Mouse (Mus musculus) frontal cortex, adult 2 months (tissue): ENCODE measurements around the gene Usp33. TPM values are rescaled to one million over a fixed set of nuclear protein-coding genes. Genes with fewer than 3 reads are reported as not detected.
"Not testable (repeated sequence)": the region's sequence is repeated elsewhere in the genome, so short reads cannot be mapped to it uniquely, and the experiment has no call there.

ENCODE experiments used
- DNase-seq, 2 experiments: peaks; one replicate each; pipeline ENCODE4 v3.0.0; 2022; ENCODE audit warnings: low spot score in 1 of 2; ENCODE audit errors: extremely low spot score in 1 of 2
- polyA plus RNA-seq: library from polyadenylated mRNA; depleted of rRNA; stranded (reverse); fragments of >200 nt; gene quantifications from 2 replicates; pipeline ENCODE4 v1.2.3, GENCODE M21; 2012; rRNA removed

Usp33 gene
- 89.1 and 99.5 TPM in 2 replicates for polyA plus RNA-seq

GRCm38 (mm10) chr3:152345732-152346632, at the start of gene Usp33:
Gene Usp33, plus strand, starts transcription at chr3:152346478.
- peak; percentile 87 to 92 for DNase-seq

GRCm38 (mm10) chr3:152300376-152301337, 45.6 kb upstream of the Usp33 start:
- DNase-seq, result no peak

GRCm38 (mm10) chr3:152302991-152303390, 43.3 kb upstream of the Usp33 start:
- no peak for DNase-seq

GRCm38 (mm10) chr3:152304093-152304815, 42.0 kb upstream of the Usp33 start:
- DNase-seq, result peak; percentile 33 to 42

GRCm38 (mm10) chr3:152305080-152305479, 41.2 kb upstream of the Usp33 start:
- no peak for DNase-seq

GRCm38 (mm10) chr3:152305971-152306370, 40.3 kb upstream of the Usp33 start:
- no peak for DNase-seq

GRCm38 (mm10) chr3:152308485-152309249, 37.6 kb upstream of the Usp33 start:
- DNase-seq, result no peak

GRCm38 (mm10) chr3:152309250-152309645, 37.0 kb upstream of the Usp33 start:
- no peak for DNase-seq

GRCm38 (mm10) chr3:152314666-152315065, 31.6 kb upstream of the Usp33 start:
- not testable (repeated sequence) for DNase-seq

GRCm38 (mm10) chr3:152315613-152316012, 30.7 kb upstream of the Usp33 start:
- peak; percentile 41 to 81 for DNase-seq

- not testable (repeated sequence) for DNase-seq
These were observed 29.7 kb upstream of the Usp33 start for GRCm38 (mm10) chr3:152316447-152317173.

GRCm38 (mm10) chr3:152320972-152321645, 25.2 kb upstream of the Usp33 start:
- DNase-seq, result no peak

GRCm38 (mm10) chr3:152321765-152322547, 24.3 kb upstream of the Usp33 start:
- DNase-seq, result no peak

GRCm38 (mm10) chr3:152332104-152332503, 14.2 kb upstream of the Usp33 start:
- no peak for DNase-seq

- peak in 1 of 2 experiments; percentile 34 for DNase-seq
These were observed 13.6 kb upstream of the Usp33 start for GRCm38 (mm10) chr3:152332545-152333300.

- DNase-seq, result no peak
These were observed 12.6 kb upstream of the Usp33 start for GRCm38 (mm10) chr3:152333641-152334040.

- no peak for DNase-seq
These were observed 10.2 kb upstream of the Usp33 start for GRCm38 (mm10) chr3:152336085-152336484.
